Mouse (Mus musculus): Measurements from ENCODE around the gene Rassf3.

Gene Rassf3

GRCm38 (mm10) chr10:121363201-121363600 lies 112.9 kb downstream of the Rassf3 start:
- DNase-seq: no peak

GRCm38 (mm10) chr10:121360358-121360757 lies 115.8 kb downstream of the Rassf3 start:
- no peak for DNase-seq
